Mouse (Mus musculus): ENCODE measurements at regions not wholly inside any gene's neighbourhood (a gene's known extent, or its start where the extent isn't known, plus 50 kb on each side); places are given as distances from the start of the nearest gene placed in this dataset.
A peak's percentile ranks its signal among the peaks of the same experiment; 100 is the strongest.

DNA sequence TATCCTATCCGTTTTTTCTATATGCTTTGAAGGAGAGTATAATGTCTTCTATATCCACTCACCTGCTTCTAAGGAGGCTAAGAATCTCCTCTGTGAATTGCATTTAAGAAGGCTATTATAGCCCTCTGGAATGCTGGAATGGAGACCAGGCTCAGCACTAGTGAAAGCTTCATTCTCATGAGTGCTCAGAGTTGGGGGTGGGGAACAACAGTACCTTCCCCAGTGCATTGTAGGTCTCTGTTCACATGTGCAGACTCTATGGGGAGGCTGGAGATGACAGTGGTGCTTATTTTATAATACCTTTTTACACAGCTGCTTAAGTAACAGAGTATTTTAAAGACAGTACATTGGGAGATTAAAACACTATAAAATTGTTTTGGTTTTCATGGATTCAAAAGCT is 145.9 kb upstream of the Stxbp5 start:
- no peaks in the 10 kb centered on the region for H3K36me3 ChIP-seq
- no peak overlapping the region for H3K9ac ChIP-seq (replicated peaks)
- WGBS = 68% methylated on average over 1 of the region's 1 CpGs
- ATAC-seq (ENCODE audit: low FRiP score, low read depth) = no peak
- H3K27me3 ChIP-seq = no peaks in the 10 kb centered on the region
- H3K4me2 ChIP-seq (replicated peaks) = no peak overlapping the region
- no peaks in the 10 kb centered on the region for H3K4me1 ChIP-seq
- no peaks in the 10 kb centered on the region for H3K9me3 ChIP-seq
- no peak overlapping the region for H3K27ac ChIP-seq (replicated peaks)
- no peak overlapping the region for H3K4me3 ChIP-seq

DNA sequence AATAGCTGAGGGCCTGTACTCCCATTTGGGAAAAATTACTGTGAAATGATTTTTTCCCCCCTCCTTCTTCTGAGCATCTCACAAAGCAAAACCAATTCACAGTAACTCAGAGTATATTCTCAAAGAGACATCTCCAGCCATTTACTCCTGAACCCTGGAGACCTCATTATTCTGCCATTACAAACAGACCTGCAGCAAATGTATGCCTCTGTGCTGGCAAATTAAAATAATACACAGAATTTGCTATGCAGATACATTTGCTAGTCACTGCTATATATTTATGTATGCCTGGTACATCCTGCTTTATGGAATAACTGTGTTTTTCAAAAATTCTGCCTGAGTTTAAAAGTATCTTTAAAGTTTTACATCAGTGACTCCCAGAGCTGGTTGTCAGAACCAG is 145.4 kb upstream of the Stxbp5 start:
- no peaks in the 10 kb centered on the region for H3K4me1 ChIP-seq
- no peaks in the 10 kb centered on the region for H3K36me3 ChIP-seq
- ATAC-seq (ENCODE audit: low FRiP score, low read depth) = no peak
- H3K27ac ChIP-seq (replicated peaks) = no peak overlapping the region
- no peaks in the 10 kb centered on the region for H3K9me3 ChIP-seq
- H3K4me3 ChIP-seq = no peak overlapping the region
- no peaks in the 10 kb centered on the region for H3K27me3 ChIP-seq
- no peak overlapping the region for H3K4me2 ChIP-seq (replicated peaks)
- no peak overlapping the region for H3K9ac ChIP-seq (replicated peaks)

DNA sequence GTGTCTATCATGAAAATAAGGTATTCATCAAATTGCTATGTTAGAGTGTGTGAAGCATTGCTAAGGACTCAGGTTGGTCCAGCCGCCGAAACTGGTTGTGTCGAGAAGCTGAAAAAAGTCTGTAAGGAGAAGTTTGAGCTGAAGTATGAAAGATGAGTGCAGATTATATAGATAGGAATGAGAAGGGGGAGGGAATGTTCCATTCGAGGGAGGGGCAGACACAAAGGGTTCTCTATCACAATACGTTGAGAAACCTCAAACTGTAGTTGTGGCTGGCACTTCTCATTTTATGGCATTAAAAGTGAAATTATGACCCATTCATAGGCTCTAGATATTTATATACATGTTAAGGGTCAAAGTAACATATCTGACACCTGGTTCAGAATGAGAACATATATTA is 108.4 kb upstream of the Stxbp5 start:
- no peaks in the 10 kb centered on the region for H3K36me3 ChIP-seq
- H3K9ac ChIP-seq (replicated peaks) = no peak overlapping the region
- no peak overlapping the region for H3K4me3 ChIP-seq
- H3K27me3 ChIP-seq = no peaks in the 10 kb centered on the region
- 90% methylated on average over 5 of the region's 5 CpGs for WGBS
- H3K4me2 ChIP-seq (replicated peaks) = no peak overlapping the region
- ATAC-seq (ENCODE audit: low FRiP score, low read depth) = no peak
- no peaks in the 10 kb centered on the region for H3K4me1 ChIP-seq
- H3K27ac ChIP-seq (replicated peaks) = no peak overlapping the region
- no peaks in the 10 kb centered on the region for H3K9me3 ChIP-seq

DNA sequence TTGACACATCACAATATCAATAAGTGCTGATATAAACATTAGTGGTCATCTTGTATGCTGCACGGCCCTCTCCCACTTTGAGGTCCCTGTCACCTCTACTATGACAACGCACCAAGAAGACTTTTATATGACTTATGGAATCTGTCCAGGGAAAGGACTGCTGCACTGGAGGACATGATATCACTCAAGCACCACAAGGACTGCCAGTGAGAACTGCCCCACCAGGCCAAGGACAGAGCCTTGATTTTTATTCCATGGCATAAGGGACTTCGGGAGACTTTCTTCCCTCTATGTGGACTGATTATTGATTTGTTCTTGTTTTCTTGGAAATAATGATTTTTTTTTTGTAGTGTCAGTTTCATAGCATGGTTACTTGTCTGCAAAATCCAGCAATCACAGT is 97.7 kb upstream of the Stxbp5 start:
- no peak overlapping the region for H3K4me3 ChIP-seq
- H3K36me3 ChIP-seq = no peaks in the 10 kb centered on the region
- WGBS = 92% methylated on average over 3 of the region's 3 CpGs
- H3K27ac ChIP-seq (replicated peaks) = no peak overlapping the region
- H3K9me3 ChIP-seq = no peaks in the 10 kb centered on the region
- no peak overlapping the region for H3K9ac ChIP-seq (replicated peaks)
- no peak overlapping the region for H3K4me2 ChIP-seq (replicated peaks)
- no peaks in the 10 kb centered on the region for H3K4me1 ChIP-seq
- no peaks in the 10 kb centered on the region for H3K27me3 ChIP-seq
- ATAC-seq (ENCODE audit: low FRiP score, low read depth) = no peak

DNA sequence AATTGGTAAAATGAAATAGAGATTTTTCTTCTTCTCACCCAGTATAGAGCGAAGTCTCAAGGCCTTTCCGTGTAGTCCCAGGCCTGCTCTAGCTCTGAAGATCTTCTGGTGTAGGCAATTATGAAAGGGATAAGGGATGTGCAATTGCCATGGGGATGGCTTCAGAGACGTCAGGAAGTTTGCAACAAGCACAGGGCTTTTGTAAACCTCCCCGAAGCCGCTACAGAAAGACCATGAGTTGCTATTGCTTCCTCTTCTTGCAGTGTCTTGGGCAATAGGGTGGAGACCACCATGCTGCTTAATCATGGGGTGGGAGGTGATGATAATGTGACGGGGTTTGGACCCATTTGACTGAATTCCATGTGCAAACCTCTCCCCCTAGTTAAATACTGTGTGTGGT is 95.3 kb upstream of the Stxbp5 start:
- no peak overlapping the region for H3K4me2 ChIP-seq (replicated peaks)
- no peak overlapping the region for H3K9ac ChIP-seq (replicated peaks)
- H3K4me3 ChIP-seq = no peak overlapping the region
- WGBS = 84% methylated on average over 6 of the region's 6 CpGs
- 0 out of 2 replicates have a peak, but pooled peaks cover 6% of the 10 kb centered on the region for H3K4me1 ChIP-seq
- H3K27ac ChIP-seq (replicated peaks) = no peak overlapping the region
- ATAC-seq (ENCODE audit: low FRiP score, low read depth) = no peak
- H3K36me3 ChIP-seq = no peaks in the 10 kb centered on the region
- H3K9me3 ChIP-seq = no peaks in the 10 kb centered on the region
- H3K27me3 ChIP-seq = no peaks in the 10 kb centered on the region

DNA sequence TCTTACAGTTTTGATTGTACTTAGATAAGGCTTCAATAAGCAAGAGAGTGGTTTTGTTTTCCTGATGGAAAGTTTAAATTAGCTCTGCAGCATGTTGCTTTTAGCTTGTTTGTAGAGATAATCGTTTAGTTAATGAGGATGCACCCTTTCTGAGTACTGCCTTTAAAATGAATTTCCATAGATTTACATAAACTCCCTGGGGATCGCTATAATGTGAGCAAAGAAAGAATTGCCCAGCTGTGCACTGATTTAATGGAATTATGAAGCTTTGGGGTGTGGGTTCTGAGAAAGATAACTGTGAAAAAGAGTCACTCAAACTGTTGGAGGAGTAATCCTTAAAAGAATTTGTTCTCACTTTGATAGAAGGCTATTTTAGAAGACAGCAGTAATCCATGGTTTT is 91.9 kb upstream of the Stxbp5 start:
- no peaks in the 10 kb centered on the region for H3K36me3 ChIP-seq
- 0 out of 2 replicates have a peak, but pooled peaks cover 6% of the 10 kb centered on the region for H3K4me1 ChIP-seq
- WGBS = 63% methylated on average over 2 of the region's 2 CpGs
- H3K4me3 ChIP-seq = no peak overlapping the region
- H3K27ac ChIP-seq (replicated peaks) = no peak overlapping the region
- 0 out of 2 replicates have a peak, but pooled peaks have one; percentile 30 for ATAC-seq (ENCODE audit: low FRiP score, low read depth)
- no peak overlapping the region for H3K9ac ChIP-seq (replicated peaks)
- H3K27me3 ChIP-seq = no peaks in the 10 kb centered on the region
- no peak overlapping the region for H3K4me2 ChIP-seq (replicated peaks)
- H3K9me3 ChIP-seq = no peaks in the 10 kb centered on the region

DNA sequence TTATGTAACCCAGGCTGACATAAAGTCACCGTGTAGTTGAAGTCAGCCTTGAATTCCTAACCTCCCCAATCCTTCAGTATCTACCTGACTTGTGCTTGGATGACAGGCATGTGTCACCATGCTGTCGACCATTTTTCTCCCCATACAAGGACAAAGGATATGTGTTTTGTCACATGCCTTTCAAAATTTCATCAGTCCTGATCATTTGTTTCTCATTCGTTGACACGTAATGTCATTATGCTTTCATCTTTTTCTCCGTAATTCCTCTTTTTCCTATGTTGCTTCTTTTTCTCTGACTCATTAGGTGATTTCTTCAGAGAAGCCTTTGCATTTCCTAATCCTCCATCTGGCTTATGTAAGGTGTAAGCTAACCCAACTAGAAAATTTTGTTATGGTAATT is 84.5 kb upstream of the Stxbp5 start:
- Histone ChIP-seq H3K9ac (replicated peaks) (no peak overlapping the region), H3K27me3 (no peaks in the 10 kb centered on the region), H3K36me3 (no peaks in the 10 kb centered on the region), H3K4me3 (no peak overlapping the region), H3K27ac (replicated peaks) (no peak overlapping the region), H3K4me1 (no peaks in the 10 kb centered on the region), H3K4me2 (replicated peaks) (no peak overlapping the region), H3K9me3 (no peaks in the 10 kb centered on the region)
- WGBS = 90% methylated on average over 5 of the region's 5 CpGs
- ATAC-seq (ENCODE audit: low FRiP score, low read depth) = no peak

DNA sequence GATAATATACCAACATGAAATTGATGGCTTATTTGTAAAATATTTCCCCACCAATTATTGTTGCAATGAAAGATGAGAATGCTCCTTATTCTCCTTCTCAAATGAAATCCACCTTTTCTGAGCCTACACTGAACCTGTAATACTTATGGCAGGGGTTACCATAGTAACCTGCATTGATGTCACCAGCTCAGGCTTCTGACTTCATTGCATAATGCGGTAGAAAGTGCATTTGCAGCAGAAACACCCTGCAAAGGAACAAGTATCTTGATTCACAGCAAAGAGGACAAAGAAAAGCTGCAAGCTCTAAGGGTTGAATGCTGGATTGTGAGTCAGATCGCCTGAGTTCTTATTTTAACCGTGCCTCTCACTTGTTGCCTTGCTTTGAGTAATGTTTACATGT is 75.5 kb upstream of the Stxbp5 start:
- peaks cover 4% of the 10 kb centered on the region for H3K4me1 ChIP-seq

More for the DNA sequence above, 75.5 kb upstream of the Stxbp5 start:
- ATAC-seq (ENCODE audit: low FRiP score, low read depth) = peak; percentile 74; the same call in 1 of the 2 replicates
- no peak overlapping the region for H3K9ac ChIP-seq (replicated peaks)
- no peaks in the 10 kb centered on the region for H3K36me3 ChIP-seq
- no peak overlapping the region for H3K4me3 ChIP-seq
- H3K27me3 ChIP-seq = no peaks in the 10 kb centered on the region
- 16% methylated on average over 3 of the region's 3 CpGs for WGBS
- H3K27ac ChIP-seq (replicated peaks) = no peak overlapping the region
- H3K4me2 ChIP-seq (replicated peaks) = no peak overlapping the region
- no peaks in the 10 kb centered on the region for H3K9me3 ChIP-seq
